Mouse (Mus musculus): ENCODE results near the gene Kazn.
A peak's percentile ranks its signal among the peaks of the same experiment; 100 is the strongest.

The Kazn gene

GRCm38 (mm10) chr4:142239240-142240126 is at the start of gene Kazn:
TSS of gene Kazn (minus strand) at chr4:142239401.
- peak; percentile 92 for DNase-seq

DNA sequence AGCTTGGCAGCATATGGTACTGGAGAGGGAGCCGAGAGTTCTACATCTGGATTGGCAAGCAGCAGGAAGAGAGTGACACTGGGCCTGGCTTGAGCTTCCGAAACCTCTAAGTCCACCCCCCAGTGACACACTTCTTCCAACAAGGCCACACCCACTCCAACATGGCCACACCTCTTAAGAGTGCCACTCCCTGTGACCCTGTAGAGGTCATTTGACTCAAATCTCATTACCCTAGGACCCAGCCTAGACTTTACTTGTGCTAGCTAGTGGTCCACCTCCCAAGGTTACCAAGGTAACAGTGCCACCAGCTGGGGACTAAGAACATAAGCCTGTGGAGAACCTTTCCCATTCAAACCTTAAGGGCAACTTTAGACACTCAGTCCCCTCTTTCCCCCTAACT is 46.3 kb upstream of the Kazn start:
- no peak for DNase-seq

DNA sequence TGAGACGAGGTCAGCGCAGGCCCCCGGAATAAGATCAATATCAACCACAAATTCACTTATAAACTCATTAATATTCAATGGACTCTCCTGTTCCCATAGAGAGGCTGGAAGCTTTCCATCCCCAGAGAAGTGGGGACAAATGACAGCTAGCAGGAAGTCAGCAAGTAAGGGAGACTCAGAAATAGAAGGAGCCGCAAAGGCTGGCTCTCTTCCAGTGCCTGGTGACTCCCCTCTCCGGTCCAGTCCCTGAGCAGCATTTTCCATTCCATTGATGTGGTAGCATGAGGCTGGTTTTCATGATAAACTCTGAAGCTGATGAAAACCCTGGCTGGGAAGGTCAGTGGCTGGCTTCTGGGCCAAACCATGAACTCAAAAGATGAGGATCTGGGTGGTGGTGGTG is 44.7 kb upstream of the Kazn start:
- DNase-seq, result no peak

DNA sequence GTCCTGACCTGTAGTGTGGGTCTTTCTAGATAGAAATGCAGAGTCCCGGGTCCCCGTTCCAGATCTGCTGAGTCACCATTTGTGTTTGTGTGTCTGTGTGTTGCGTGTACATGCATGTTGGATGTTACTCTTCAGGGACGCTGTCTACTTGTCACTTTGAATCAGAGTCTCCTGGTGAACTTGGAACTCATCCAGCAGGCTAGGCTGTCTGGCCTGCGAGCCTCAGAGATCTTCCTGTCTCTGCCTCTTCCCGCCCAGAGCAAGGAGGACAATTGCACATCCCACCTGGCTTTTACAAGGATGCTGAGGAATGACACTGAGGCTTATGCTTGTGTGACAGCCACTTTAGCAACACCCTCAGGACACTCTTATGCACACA is 39.0 kb upstream of the Kazn start:
- DNase-seq, result no peak

- DNase-seq, result peak; percentile 8 to 36
Measured at GRCm38 (mm10) chr4:142277481-142278196, 38.4 kb upstream of the Kazn start.

- DNase-seq, result peak in 1 of 2 experiments; percentile 7
Measured at GRCm38 (mm10) chr4:142275242-142275641, 36.0 kb upstream of the Kazn start.

- DNase-seq, result no peak
Measured at GRCm38 (mm10) chr4:142274441-142275234, 35.4 kb upstream of the Kazn start.

- peak in 1 of 2 experiments; percentile 1 for DNase-seq
Measured at GRCm38 (mm10) chr4:142271506-142271905, 32.3 kb upstream of the Kazn start.

DNA sequence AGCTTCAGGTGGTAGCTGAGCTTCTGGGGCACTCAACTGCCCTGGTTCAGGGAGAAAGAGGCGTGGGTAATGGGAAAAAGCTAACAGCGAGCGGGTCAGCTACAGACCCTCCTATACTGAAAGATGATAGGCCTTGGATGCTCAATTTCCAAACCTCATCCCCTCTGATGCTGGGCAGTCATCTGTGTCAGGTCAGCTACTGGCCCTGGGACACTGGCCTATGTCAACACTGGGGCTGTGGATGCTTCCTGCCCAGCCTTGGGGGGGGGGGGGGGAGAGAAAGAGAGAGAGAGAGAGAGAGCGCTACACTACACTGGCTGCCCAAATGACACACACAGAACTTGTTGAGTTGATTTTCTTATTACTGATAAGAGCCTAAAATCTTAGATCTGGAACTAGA is 28.6 kb upstream of the Kazn start:
- no peak for DNase-seq

GRCm38 (mm10) chr4:142267348-142267819 is 28.2 kb upstream of the Kazn start:
- no peak for DNase-seq

DNA sequence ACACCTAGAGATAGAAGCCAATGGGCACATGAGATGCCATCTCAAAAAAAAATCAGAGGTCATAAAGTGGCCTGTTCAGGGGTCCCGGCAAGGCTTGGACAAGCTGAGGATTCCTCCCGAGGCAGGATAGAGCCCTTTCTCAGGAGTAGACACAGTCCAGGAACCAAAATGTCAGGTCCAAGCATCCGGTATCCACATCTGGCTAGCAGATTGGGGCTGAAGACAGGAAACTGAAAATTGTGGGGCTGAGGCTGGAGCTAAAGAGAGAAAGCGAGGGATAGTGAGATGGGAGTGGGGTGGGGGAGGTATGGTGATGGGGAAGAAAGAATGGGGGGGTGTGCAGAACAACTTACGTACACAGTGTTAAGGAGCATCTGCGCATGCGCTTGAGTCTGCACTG is 25.1 kb upstream of the Kazn start:
- DNase-seq, result no peak

- no peak for DNase-seq
Measured at GRCm38 (mm10) chr4:142261725-142262124, 22.5 kb upstream of the Kazn start.

DNA sequence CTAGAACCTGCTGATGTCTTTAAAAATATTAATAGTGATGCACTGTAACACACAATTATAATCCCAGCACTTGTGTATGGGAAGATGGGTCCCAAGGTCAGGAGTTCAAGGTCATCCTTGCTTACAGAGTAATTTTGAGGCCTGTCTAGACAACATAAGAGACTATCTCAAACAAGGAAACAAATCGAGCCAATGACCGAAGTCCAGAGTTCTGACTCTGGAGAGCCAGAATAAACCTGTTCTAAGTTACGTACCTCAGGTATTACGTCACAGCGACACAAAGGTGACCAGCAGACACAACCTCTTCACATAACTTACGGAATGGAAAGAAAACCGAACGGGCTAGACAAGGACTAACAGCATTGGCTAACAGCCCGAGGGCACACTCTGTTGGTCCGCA is 19.5 kb upstream of the Kazn start:
- no peak for DNase-seq

DNA sequence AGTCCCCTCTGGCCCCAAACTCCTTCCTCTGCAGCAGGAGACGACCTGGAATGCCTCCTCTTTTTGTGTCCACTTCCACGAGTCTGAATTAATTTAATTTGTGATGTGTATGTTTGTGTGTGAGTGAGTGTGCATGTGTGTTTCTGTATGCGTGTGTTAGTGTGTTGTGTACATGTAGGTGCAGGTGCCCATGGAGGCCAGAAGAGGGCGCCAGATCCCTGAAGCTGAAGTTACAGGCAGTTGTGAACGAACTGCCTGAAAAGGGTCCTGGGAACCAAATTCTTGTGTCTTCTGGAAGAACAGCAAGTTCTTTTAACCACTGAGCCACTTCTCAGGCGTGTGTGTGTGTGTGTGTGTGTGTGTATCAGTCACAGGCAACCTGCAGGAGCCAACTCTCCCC is 14.9 kb upstream of the Kazn start:
- no peak for DNase-seq

GRCm38 (mm10) chr4:142251471-142252354 is 12.5 kb upstream of the Kazn start:
- DNase-seq, result no peak

DNA sequence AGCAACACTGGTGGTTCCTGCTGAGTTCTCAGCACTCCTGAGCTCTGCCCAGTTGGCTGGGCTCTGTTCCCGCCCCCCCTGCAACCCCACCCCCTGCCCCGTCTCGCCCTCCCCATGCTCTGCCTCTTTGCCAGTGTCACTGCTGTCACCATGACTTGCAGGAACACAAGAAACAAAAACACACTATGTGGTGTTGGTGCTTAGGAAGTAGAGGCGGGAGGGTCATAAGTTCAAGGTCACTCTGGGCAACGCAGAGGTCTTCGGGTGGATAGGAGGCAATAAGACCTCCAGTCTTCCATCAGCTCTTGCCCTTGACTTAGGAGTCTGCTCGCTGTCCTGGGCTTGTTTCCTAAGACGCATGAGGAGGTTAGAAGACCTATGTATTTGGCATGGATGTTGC is 10.9 kb upstream of the Kazn start:
- no peak for DNase-seq

DNA sequence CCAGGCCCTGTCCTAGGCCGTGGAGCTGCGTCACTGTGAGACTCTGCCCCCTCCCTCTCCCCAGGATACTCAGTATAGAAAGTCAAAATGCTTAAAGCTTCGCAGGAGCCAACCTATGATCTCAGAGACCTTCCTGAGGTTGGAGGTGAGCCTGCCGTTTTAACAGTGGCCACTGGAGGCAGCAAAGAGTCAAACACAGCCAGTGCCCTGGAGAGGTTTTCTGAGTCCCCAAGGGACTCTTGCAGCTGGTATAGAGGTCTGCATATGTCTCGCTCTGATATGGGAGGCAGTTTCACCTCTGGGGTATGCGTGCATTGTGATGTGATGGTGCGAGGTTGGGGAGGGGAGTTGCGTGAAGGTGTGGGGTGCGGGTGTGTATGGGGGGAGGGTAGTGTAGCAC is 10.2 kb upstream of the Kazn start:
- peak; percentile 49 to 55 for DNase-seq

- DNase-seq, result peak; percentile 68 to 81
Measured at GRCm38 (mm10) chr4:142248426-142248825, 9.2 kb upstream of the Kazn start.

DNA sequence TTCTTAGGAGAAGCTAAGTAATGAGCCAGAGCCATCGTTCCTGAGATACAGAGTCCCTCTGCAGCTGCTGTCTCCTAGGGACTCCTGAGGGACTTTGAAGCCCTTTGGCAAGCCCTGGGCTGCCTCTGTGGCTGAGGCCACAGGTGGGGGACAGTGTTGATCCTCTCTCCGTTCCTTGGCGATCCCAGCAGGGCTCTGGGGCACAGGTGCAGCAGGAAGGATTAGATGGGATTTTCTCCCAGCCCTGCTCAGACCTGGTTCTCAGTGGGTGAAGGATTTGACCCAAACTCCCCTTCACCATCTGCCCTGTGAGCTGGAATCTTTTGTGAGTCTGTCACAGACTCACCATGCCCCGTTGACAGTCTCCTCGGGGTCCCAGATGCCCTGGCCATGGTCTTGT is 7.5 kb upstream of the Kazn start:
- no peak for DNase-seq

DNA sequence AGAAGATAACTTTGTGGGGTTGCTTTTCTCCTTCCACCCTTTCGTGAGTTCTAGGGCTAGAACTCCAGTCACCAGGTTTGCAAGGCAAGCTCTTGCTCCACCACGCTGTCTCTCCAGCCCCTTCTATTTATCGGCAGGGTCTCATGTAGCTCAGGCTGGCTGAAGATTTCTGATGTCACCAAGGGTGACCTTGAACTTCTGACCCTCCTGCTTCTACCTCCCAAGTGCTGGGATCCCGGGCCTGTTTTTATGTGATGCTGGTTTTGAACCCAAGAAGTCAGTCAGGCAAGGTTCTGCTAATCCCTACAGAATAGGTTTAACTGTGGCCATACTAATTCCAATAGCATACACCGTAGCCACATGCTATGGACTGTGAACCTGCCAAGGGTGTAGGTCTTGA is 5.4 kb upstream of the Kazn start:
- DNase-seq, result no peak

DNA sequence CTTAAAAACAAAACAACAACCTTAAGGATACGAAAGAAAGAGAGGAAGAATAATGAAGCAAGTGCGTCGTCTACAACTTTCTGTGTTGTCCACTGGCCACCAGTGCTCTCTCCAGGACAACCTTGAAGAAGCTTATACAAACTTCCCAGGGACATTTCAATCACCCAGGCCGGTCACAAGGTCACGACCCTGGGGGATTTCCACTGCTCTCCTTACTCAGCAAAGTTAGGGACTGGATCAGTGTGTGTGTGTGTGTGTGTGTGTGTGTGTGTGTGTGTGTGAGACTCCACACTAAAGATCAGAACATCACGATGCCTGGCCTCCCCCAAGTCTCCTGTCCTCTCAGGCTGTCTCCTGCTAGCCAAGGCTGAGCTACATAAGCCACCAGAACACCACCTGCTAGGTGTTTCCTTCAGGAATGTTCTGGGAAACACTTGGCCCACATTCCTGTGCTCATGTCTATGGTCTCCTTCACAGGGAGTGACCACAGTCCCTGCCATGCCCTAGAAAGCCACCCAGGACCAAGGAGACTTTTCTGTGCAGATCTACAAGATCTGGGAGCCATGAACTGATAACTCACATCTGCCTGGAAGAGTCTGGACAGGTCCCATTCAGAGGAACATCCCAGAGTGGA is 3.7 kb upstream of the Kazn start:
- no peak for DNase-seq

- no peak for DNase-seq
Measured at GRCm38 (mm10) chr4:142242164-142242563, 3.0 kb upstream of the Kazn start.
